Mouse (Mus musculus) midbrain, postnatal 0 days (tissue): Measurements from ENCODE around the gene Colq. TPM values are rescaled to one million over a fixed set of nuclear protein-coding genes. Genes with fewer than 3 reads are reported as not detected.

Experiments used
- ATAC-seq: fragments of 200-750 bp; cut with Nextera tagmentation; 2 replicates; pipeline ENCODE4 v1.8.0; 2017; ENCODE audit warnings: moderate number of reproducible peaks, mild to moderate bottlenecking, moderate TSS enrichment, moderate library complexity; ENCODE audit not compliant: low FRiP score
- DNase-seq: peaks from one replicate; pipeline ENCODE4 v3.0.0-alpha.2; 2015; ENCODE audit warnings: low spot score
- H3K27ac ChIP-seq: fragments of 300-500 bp; sonication (generic); 2 replicates; pipeline ENCODE4 v1.5.1; 2014; ENCODE audit warnings: low read depth, mild to moderate bottlenecking, low read length, mixed read lengths
- H3K27me3 ChIP-seq: fragments of 300-500 bp; sonication (generic); 2 replicates; pipeline ENCODE4 v1.6.1; 2014; ENCODE audit warnings: low read length, control low read depth, mixed read lengths; ENCODE audit not compliant: insufficient read depth
- H3K36me3 ChIP-seq: fragments of 300-500 bp; sonication (generic); 2 replicates; pipeline ENCODE4 v1.6.1; 2014; ENCODE audit warnings: low read length, control low read depth, mixed read lengths; ENCODE audit not compliant: insufficient read depth
- H3K4me1 ChIP-seq: fragments of 300-500 bp; sonication (generic); 2 replicates; pipeline ENCODE4 v1.6.1; 2014; ENCODE audit warnings: mild to moderate bottlenecking, control low read depth, antibody characterized with exemption, low read length, mixed read lengths; ENCODE audit not compliant: insufficient read depth
- H3K4me2 ChIP-seq: fragments of 300-500 bp; sonication (generic); 2 replicates; pipeline ENCODE4 v1.6.1; 2014; ENCODE audit warnings: low read depth, mild to moderate bottlenecking, low read length, mixed read lengths; ENCODE audit not compliant: poor library complexity, severe bottlenecking
- H3K4me3 ChIP-seq: fragments of 300-500 bp; sonication (generic); 2 replicates; pipeline ENCODE4 v1.5.1; 2014; ENCODE audit warnings: low read depth, mild to moderate bottlenecking, low read length, moderate library complexity
- H3K9ac ChIP-seq: fragments of 300-500 bp; sonication (generic); replicated peaks from 2 replicates; pipeline ENCODE4 v1.6.1; 2014; ENCODE audit warnings: mild to moderate bottlenecking, low read length, moderate library complexity, mixed read lengths; ENCODE audit not compliant: poor library complexity, severe bottlenecking
- H3K9me3 ChIP-seq: fragments of 300-500 bp; sonication (generic); 2 replicates; pipeline ENCODE4 v1.6.1; 2016; ENCODE audit warnings: low read length, control low read depth
- CTCF ChIP-seq: IDR thresholded peaks from 2 replicates; pipeline ENCODE4 v1.5.1; 2016; ENCODE audit warnings: antibody characterized with exemption, mild to moderate bottlenecking
- WGBS: fragments of 180-500 bp; shearing (Covaris S2); extraction: QIAGEN DNeasy Blood & Tissue Kit; methylation state at CpG from one replicate; pipeline ENCODE4 v1.1.7; 2014; 5-methylcytosine and 5-hydroxymethylcytosine counted together
- polyA plus RNA-seq: library from polyadenylated mRNA; unstranded; fragments of >200 nt; fragmentation: Nextera tagmentation; extraction: Ambion mirVana; gene quantifications from 2 replicates; pipeline ENCODE4 v1.2.1, GENCODE M21; 2015
- total RNA-seq: library from RNA; depleted of rRNA; stranded (reverse); fragments of >200 nt; gene quantifications from 2 replicates; pipeline ENCODE4 v1.2.3, GENCODE M21; 2014; rRNA removed

The Colq gene
- total RNA-seq, result 0.38 TPM in 1 of 2 replicates, not detected in the other
- polyA plus RNA-seq, result 0.06 TPM in 1 of 2 replicates, not detected in the other

GRCm38 (mm10) chr14:31591243-31591642 lies at the start of gene Colq:
TSS of gene Colq (minus strand) at chr14:31591343.
- Histone ChIP-seq H3K27me3 (no peaks in the 10 kb centered on the region), H3K4me3 (no peak within 1 kb of the TSS), H3K9me3 (no peaks in the 10 kb centered on the region), H3K4me2 (no peak within 1 kb of the TSS), H3K9ac (no peak within 1 kb of the TSS), H3K36me3 (no peaks in the 10 kb centered on the region), H3K4me1 (no peaks in the 10 kb centered on the region), H3K27ac (no peak within 1 kb of the TSS)
- no peak for ATAC-seq
- 91% methylated on average over 3 of the region's 3 CpGs for WGBS
- TF ChIP-seq CTCF, result no peak
- no peak for DNase-seq

- Histone ChIP-seq H3K9ac (peak within 1 kb of the TSS; percentile 70), H3K27ac (peak within 1 kb of the TSS; percentile 78), H3K4me2 (peak within 1 kb of the TSS; percentile 98), H3K4me3 (peak within 1 kb of the TSS; percentile 64), H3K9me3 (no peaks in the 10 kb centered on the region), H3K36me3 (no peaks in the 10 kb centered on the region), H3K27me3 (no peaks in the 10 kb centered on the region), H3K4me1 (0 out of 2 replicates have a peak, but pooled peaks cover 6% of the 10 kb centered on the region)
- WGBS, result 1% methylated on average over 25 of the region's 26 CpGs
- ATAC-seq (peak; percentile 47), DNase-seq (peak; percentile 28)
- TF ChIP-seq CTCF, result no peak
These were observed 49.3 kb upstream of the Colq start, which contains the start of gene Gm49387 for GRCm38 (mm10) chr14:31640346-31640889. TSS of gene Gm49387 (minus strand) at chr14:31640878.

- no peaks in the 10 kb centered on the region for H3K4me1 ChIP-seq
- no peak overlapping the region for H3K4me3 ChIP-seq
- H3K27ac ChIP-seq, result no peak overlapping the region
- no peak overlapping the region for H3K4me2 ChIP-seq
- no peak for ATAC-seq
- no peaks in the 10 kb centered on the region for H3K27me3 ChIP-seq
- 31% methylated on average over 7 of the region's 7 CpGs for WGBS
- no peaks in the 10 kb centered on the region for H3K9me3 ChIP-seq
- TF ChIP-seq CTCF, result no peak
- DNase-seq, result peak; percentile 30
- H3K9ac ChIP-seq, result no peak overlapping the region
- H3K36me3 ChIP-seq, result no peaks in the 10 kb centered on the region
These were observed 39.5 kb upstream of the Colq start for GRCm38 (mm10) chr14:31630677-31631076.

GRCm38 (mm10) chr14:31622748-31623147 lies 31.6 kb upstream of the Colq start:
- no peak for TF ChIP-seq CTCF
- no peak for DNase-seq
- Histone ChIP-seq H3K9ac (no peak overlapping the region), H3K4me1 (no peaks in the 10 kb centered on the region), H3K4me3 (no peak overlapping the region), H3K36me3 (no peaks in the 10 kb centered on the region), H3K4me2 (no peak overlapping the region), H3K27me3 (no peaks in the 10 kb centered on the region), H3K27ac (no peak overlapping the region), H3K9me3 (no peaks in the 10 kb centered on the region)
- ATAC-seq, result no peak
- WGBS, result 85% methylated on average over 12 of the region's 12 CpGs

- Histone ChIP-seq H3K4me1 (no peaks in the 10 kb centered on the region), H3K4me3 (no peak overlapping the region), H3K27ac (no peak overlapping the region), H3K27me3 (no peaks in the 10 kb centered on the region), H3K36me3 (no peaks in the 10 kb centered on the region), H3K9me3 (no peaks in the 10 kb centered on the region), H3K9ac (no peak overlapping the region), H3K4me2 (no peak overlapping the region)
- 66% methylated on average over 9 of the region's 9 CpGs for WGBS
- TF ChIP-seq CTCF, result no peak
- no peak for ATAC-seq
- DNase-seq, result no peak
These were observed 29.6 kb upstream of the Colq start for GRCm38 (mm10) chr14:31620591-31621223.

GRCm38 (mm10) chr14:31617997-31618396 lies 26.9 kb upstream of the Colq start:
- H3K36me3 ChIP-seq, result no peaks in the 10 kb centered on the region
- H3K27me3 ChIP-seq, result no peaks in the 10 kb centered on the region
- H3K4me3 ChIP-seq, result no peak overlapping the region
- no peak overlapping the region for H3K9ac ChIP-seq
- WGBS, result 88% methylated on average over 3 of the region's 3 CpGs
- no peak for DNase-seq
- no peak for ATAC-seq
- no peak overlapping the region for H3K27ac ChIP-seq
- no peaks in the 10 kb centered on the region for H3K9me3 ChIP-seq
- H3K4me2 ChIP-seq, result no peak overlapping the region
- no peaks in the 10 kb centered on the region for H3K4me1 ChIP-seq
- no peak for TF ChIP-seq CTCF
